Mouse (Mus musculus) ES-Bruce4 (cell line): Measurements from ENCODE around the gene Npw.

Source experiments
- CTCF ChIP-seq: IDR thresholded peaks from one replicate; pipeline ENCODE4 v1.8.1; 2011; ENCODE audit warnings: low read depth, low read length
- POLR2A ChIP-seq: IDR thresholded peaks from one replicate; pipeline ENCODE4 v1.8.1; 2011; ENCODE audit warnings: low read length; ENCODE audit not compliant: insufficient read depth

GRCm38 (mm10) chr17:24642791-24643343 lies 15.4 kb downstream of the Npw start:
- TF ChIP-seq CTCF (no peak), POLR2A (no peak)
